Mouse (Mus musculus) MEL (cell line): ENCODE results near the gene Osbpl9. TPM values are rescaled to one million over a fixed set of nuclear protein-coding genes. Genes with fewer than 3 reads are reported as not detected.

Source experiments
- DNase-seq: peaks from one replicate; pipeline ENCODE4 v3.0.0; 2011; ENCODE audit warnings: low read depth, low spot score
- H3K27ac ChIP-seq: 2 replicates; pipeline ENCODE4 v1.5.1; 2012; ENCODE audit warnings: low read depth, mild to moderate bottlenecking, control low read depth, low read length, moderate library complexity; ENCODE audit not compliant: control insufficient read depth
- H3K27me3 ChIP-seq, 2 experiments: fragments of 150-350 bp in 1 of 2; sonication (generic) in 1 of 2; 2 replicates each; pipeline ENCODE4 v1.6.1; 2012; ENCODE audit warnings: low read length in 2 of 2, mild to moderate bottlenecking in 2 of 2, improper control_type of control experiment in 1 of 2, moderate library complexity in 1 of 2; ENCODE audit not compliant: insufficient read depth in 2 of 2, control insufficient read depth in 1 of 2
- H3K36me3 ChIP-seq, 2 experiments: 2 replicates each; pipeline ENCODE4 v1.6.1; 2012 to 2014; ENCODE audit warnings: low read length in 2 of 2, improper control_type of control experiment in 1 of 2, inconsistent platforms in 1 of 2, mild to moderate bottlenecking in 1 of 2; ENCODE audit not compliant: insufficient read depth in 2 of 2, control insufficient read depth in 1 of 2
- H3K4me1 ChIP-seq, 2 experiments: fragments of 150-350 bp in 1 of 2; sonication (generic) in 1 of 2; 2 replicates each; pipeline ENCODE4 v1.6.1; 2012; ENCODE audit warnings: low read length in 2 of 2, improper control_type of control experiment in 1 of 2, mild to moderate bottlenecking in 1 of 2; ENCODE audit not compliant: insufficient read depth in 2 of 2, control insufficient read depth in 1 of 2
- H3K4me3 ChIP-seq, 2 experiments: fragments of 150-350 bp in 1 of 2; sonication (generic) in 1 of 2; 2 replicates each; pipeline ENCODE4 v1.5.1; 2012; ENCODE audit warnings: low read depth in 2 of 2, low read length in 2 of 2, mild to moderate bottlenecking in 2 of 2, moderate library complexity in 2 of 2, control low read depth in 1 of 2, improper control_type of control experiment in 1 of 2; ENCODE audit not compliant: control insufficient read depth in 1 of 2, insufficient read depth in 1 of 2
- H3K79me2 ChIP-seq: 2 replicates; pipeline ENCODE4 v1.6.1; 2012; ENCODE audit warnings: mild to moderate bottlenecking, low read length, moderate library complexity; ENCODE audit not compliant: control insufficient read depth, poor library complexity, insufficient read depth
- H3K9ac ChIP-seq: 2 replicates; pipeline ENCODE4 v1.6.1; 2012; ENCODE audit warnings: low read depth, mild to moderate bottlenecking, control low read depth, low read length, moderate library complexity; ENCODE audit not compliant: control insufficient read depth, poor library complexity, severe bottlenecking
- H3K9me3 ChIP-seq: fragments of 150-350 bp; sonication (generic); replicated peaks from 2 replicates; pipeline ENCODE4 v1.6.1; 2012; ENCODE audit warnings: mild to moderate bottlenecking, low read length, improper control_type of control experiment, moderate library complexity; ENCODE audit not compliant: insufficient read depth
- CHD2 ChIP-seq: IDR thresholded peaks from 2 replicates; pipeline ENCODE4 v1.6.1; 2011; ENCODE audit warnings: low read length, improper control_type of control experiment
- HCFC1 ChIP-seq: IDR thresholded peaks from 2 replicates; pipeline ENCODE4 v1.6.1; 2012; ENCODE audit warnings: low read depth, mild to moderate bottlenecking, inconsistent platforms, low read length, improper control_type of control experiment, moderate library complexity
- JUND ChIP-seq: IDR thresholded peaks from 2 replicates; pipeline ENCODE4 v1.6.1; 2011; ENCODE audit warnings: low read depth, mild to moderate bottlenecking, improper control_type of control experiment, low read length
- KAT2A ChIP-seq: conservative IDR thresholded peaks from 2 replicates; pipeline ENCODE4 v1.6.1; 2012; ENCODE audit warnings: low read depth, low read length, improper control_type of control experiment, inconsistent platforms
- MAX ChIP-seq: IDR thresholded peaks from 2 replicates; pipeline ENCODE4 v1.6.1; 2011; ENCODE audit warnings: low read length, improper control_type of control experiment
- MEF2A ChIP-seq: IDR thresholded peaks from 2 replicates; pipeline ENCODE4 v1.6.1; 2014; ENCODE audit warnings: low read depth, mild to moderate bottlenecking, inconsistent platforms, low read length, improper control_type of control experiment; ENCODE audit not compliant: poor library complexity, insufficient replicate concordance, severe bottlenecking; ENCODE audit errors: extremely low read depth
- MXI1 ChIP-seq: IDR thresholded peaks from 2 replicates; pipeline ENCODE4 v1.6.1; 2011; ENCODE audit warnings: mild to moderate bottlenecking, low read depth, low read length, improper control_type of control experiment
- MYC ChIP-seq: IDR thresholded peaks from 2 replicates; pipeline ENCODE4 v1.6.1; 2011; ENCODE audit warnings: low read depth, mild to moderate bottlenecking, low read length, improper control_type of control experiment, moderate library complexity
- NRF1 ChIP-seq: IDR thresholded peaks from 2 replicates; pipeline ENCODE4 v1.6.1; 2014; ENCODE audit warnings: low read depth, mild to moderate bottlenecking, inconsistent platforms, low read length, improper control_type of control experiment, moderate library complexity; ENCODE audit not compliant: poor library complexity, insufficient read depth, severe bottlenecking
- POLR2A ChIP-seq, 2 experiments: IDR thresholded peaks; 2 replicates each; pipeline ENCODE4 v1.6.1; 2011 to 2012; ENCODE audit warnings: low read length in 2 of 2, mild to moderate bottlenecking in 2 of 2, control low read depth in 1 of 2, improper control_type of control experiment in 1 of 2, low read depth in 1 of 2, moderate library complexity in 1 of 2; ENCODE audit not compliant: control insufficient read depth in 1 of 2, insufficient read depth in 1 of 2, poor library complexity in 1 of 2
- POLR2AphosphoS2 ChIP-seq: IDR thresholded peaks from 2 replicates; pipeline ENCODE4 v1.6.1; 2011; ENCODE audit warnings: low read length, improper control_type of control experiment
- POLR2AphosphoS5 ChIP-seq: IDR thresholded peaks from 2 replicates; pipeline ENCODE4 v1.6.1; 2012; ENCODE audit warnings: low read depth, borderline replicate concordance, mild to moderate bottlenecking, inconsistent platforms, low read length, moderate library complexity, mixed read lengths
- RAD21 ChIP-seq: IDR thresholded peaks from 2 replicates; pipeline ENCODE4 v1.6.1; 2011; ENCODE audit warnings: mild to moderate bottlenecking, low read depth, low read length, improper control_type of control experiment
- TBP ChIP-seq: IDR thresholded peaks from 2 replicates; pipeline ENCODE4 v1.8.0; 2011; ENCODE audit warnings: low read depth, low read length, improper control_type of control experiment
- UBTF ChIP-seq: IDR thresholded peaks from 2 replicates; pipeline ENCODE4 v1.6.1; 2012; ENCODE audit warnings: low read depth, mild to moderate bottlenecking, inconsistent platforms, low read length, improper control_type of control experiment, moderate library complexity, borderline replicate concordance; ENCODE audit not compliant: insufficient read depth
- USF1 ChIP-seq: IDR thresholded peaks from 2 replicates; pipeline ENCODE4 v1.6.1; 2014; ENCODE audit warnings: low read depth, mild to moderate bottlenecking, inconsistent platforms, low read length, improper control_type of control experiment, moderate library complexity
- ZNF384 ChIP-seq: IDR thresholded peaks from 2 replicates; pipeline ENCODE4 v1.6.1; 2012; ENCODE audit warnings: low read depth, mild to moderate bottlenecking, inconsistent platforms, low read length, improper control_type of control experiment
- polyA plus RNA-seq, 2 experiments: library from polyadenylated mRNA; stranded (reverse) in 1 of 2; unstranded in 1 of 2; fragments of >175 nt in 1 of 2; fragments of >200 nt in 1 of 2; gene quantifications; 2 replicates each; pipeline versions ENCODE4 v1.2.1 to v1.2.4; 2012; ENCODE audit warnings: low replicate concordance in 2 of 2, low read depth in 1 of 2; ENCODE audit not compliant: insufficient read length in 2 of 2, insufficient read depth in 1 of 2, missing spikeins in 1 of 2
- total RNA-seq: library from RNA; depleted of rRNA; stranded (reverse); fragments of 300-350 nt; gene quantifications from 2 replicates; pipeline ENCODE4 v1.2.3, GENCODE M21; 2012

The Osbpl9 gene
- total and polyA plus RNA-seq, 3 experiments = 14.9 to 42.6 TPM; not detected in 1

DNA sequence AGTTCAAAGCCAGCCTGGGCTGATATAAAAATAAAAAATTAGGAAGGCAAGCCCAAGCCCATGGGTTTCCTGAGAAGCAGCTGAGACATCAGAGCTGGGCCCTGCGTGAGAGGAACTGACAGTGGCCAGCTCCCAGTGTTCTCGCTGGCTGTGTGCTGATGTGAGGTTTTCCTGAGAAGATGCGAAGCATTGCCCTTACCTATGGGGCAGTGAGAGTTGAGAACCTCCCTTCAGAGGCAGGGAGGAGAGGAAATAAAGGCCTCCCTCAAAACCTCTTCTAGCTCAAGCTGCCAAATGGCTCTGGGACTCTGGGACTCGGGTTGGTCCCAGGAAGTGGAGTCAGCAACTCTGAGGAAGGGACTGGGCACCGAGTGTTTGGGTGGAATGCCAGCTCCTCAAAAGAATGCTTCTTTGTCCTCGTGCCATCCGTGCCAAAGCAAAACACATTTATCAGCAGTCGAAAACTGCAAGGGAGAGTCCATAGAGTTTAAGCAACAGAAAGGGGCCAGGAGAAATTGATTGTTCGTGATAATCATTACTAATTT is 32.8 kb upstream of the Osbpl9 start:
- Histone ChIP-seq H3K27ac (no peak overlapping the region), H3K27me3 (peaks cover under 1 to 2% of the 10 kb centered on the region in 2 experiments; a peak in 1 of 4 replicates), H3K4me1 (peaks cover 2 to 11% of the 10 kb centered on the region in 2 experiments; a peak in 3 of 4 replicates), H3K36me3 (peaks cover 0 to 7% of the 10 kb centered on the region in 2 experiments; a peak in 2 of 4 replicates), H3K9me3 (no peaks in the 10 kb centered on the region), H3K4me3 (no peak overlapping the region), H3K9ac (no peak overlapping the region), H3K79me2 (no peaks in the 10 kb centered on the region)
- no peak for TF ChIP-seq KAT2A
- TF ChIP-seq MXI1 = no peak
- no peak for TF ChIP-seq NRF1
- TF ChIP-seq TBP = no peak
- no peak for TF ChIP-seq POLR2A (IDR thresholded peaks at IDR 0.05; ENCODE audit: control insufficient read depth in 1 of 2, insufficient read depth in 1 of 2, low read depth in 1 of 2, low read length in 2 of 2, poor library complexity in 1 of 2)
- TF ChIP-seq MYC = no peak
- TF ChIP-seq POLR2AphosphoS2 = no peak
- no peak for TF ChIP-seq UBTF
- no peak for DNase-seq

DNA sequence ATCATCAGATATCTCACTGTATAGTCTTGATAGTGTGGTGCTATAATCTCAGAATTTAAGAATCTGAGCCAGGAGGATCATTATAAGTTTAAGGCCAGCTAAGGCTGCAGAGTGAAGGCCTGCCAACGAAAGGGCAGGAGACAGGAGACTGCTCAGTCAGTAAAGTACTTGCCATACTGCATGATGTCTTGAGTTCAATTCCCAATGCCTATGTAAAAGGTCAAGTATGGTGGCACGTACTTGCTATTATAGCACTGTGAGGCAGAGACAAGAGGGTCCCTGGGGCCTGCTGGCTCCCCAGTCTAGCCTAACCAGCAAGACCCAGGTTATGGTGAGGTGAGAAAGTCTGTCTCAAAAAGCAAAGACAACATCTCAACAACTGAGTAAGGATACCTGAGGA is 32.1 kb upstream of the Osbpl9 start, which contains the start of gene Calr4:
Gene Calr4, plus strand, starts transcription at position 301 of the 400 bp plus-strand sequence.
- no peak within 1 kb of the TSS for H3K27ac ChIP-seq
- no peak for DNase-seq
- no peak for TF ChIP-seq HCFC1
- no peak for TF ChIP-seq CHD2
- no peak for TF ChIP-seq JUND
- no peak for TF ChIP-seq MEF2A
- TF ChIP-seq POLR2AphosphoS5 = no peak
- TF ChIP-seq RAD21 = no peak
- no peak for TF ChIP-seq USF1
- TF ChIP-seq MAX = no peak
- no peak for TF ChIP-seq ZNF384
- H3K9ac ChIP-seq = no peak within 1 kb of the TSS
- H3K79me2 ChIP-seq = no peaks in the 10 kb centered on the region
- peaks cover 0 to 7% of the 10 kb centered on the region in 2 experiments; a peak in 2 of 4 replicates for H3K36me3 ChIP-seq
- H3K27me3 ChIP-seq = peaks cover 1 to 2% of the 10 kb centered on the region in 2 experiments; a peak in 1 of 4 replicates
- no peak within 1 kb of the TSS for H3K4me3 ChIP-seq
- no peaks in the 10 kb centered on the region for H3K9me3 ChIP-seq
- H3K4me1 ChIP-seq = peaks cover 2 to 11% of the 10 kb centered on the region in 2 experiments; a peak in 3 of 4 replicates
